Mouse (Mus musculus): ENCODE measurements around the gene Rubcn. TPM values are rescaled to one million over a fixed set of nuclear protein-coding genes. Genes with fewer than 3 reads are reported as not detected.

The Rubcn gene
- polyA plus RNA-seq, 1 experiment from 2014 or later, result 22.8 TPM

GRCm38 (mm10) chr16:32796676-32797425 is 80.7 kb downstream of the Rubcn start:
- no peaks in the 10 kb centered on the region for H3K36me3 ChIP-seq
- no peak overlapping the region for H3K4me3 ChIP-seq (replicated peaks)
- no peak overlapping the region for H3K27ac ChIP-seq (replicated peaks)
- H3K4me1 ChIP-seq, result 0 out of 2 replicates have a peak, but pooled peaks cover 4% of the 10 kb centered on the region
- no peaks in the 10 kb centered on the region for H3K9me3 ChIP-seq (replicated peaks)
- WGBS, result 52% methylated on average over 14 of the region's 14 CpGs
- ATAC-seq (ENCODE audit: insufficient number of reproducible peaks, low FRiP score, low TSS enrichment, low read depth), result no peak
- H3K27me3 ChIP-seq, result no peaks in the 10 kb centered on the region
- H3K4me2 ChIP-seq (replicated peaks), result no peak overlapping the region
- H3K9ac ChIP-seq, result no peak overlapping the region

- 82% methylated on average over 1 of the region's 1 CpGs for WGBS
- Histone ChIP-seq H3K27me3 (no peaks in the 10 kb centered on the region), H3K9ac (no peak overlapping the region), H3K27ac (replicated peaks) (no peak overlapping the region), H3K4me3 (replicated peaks) (no peak overlapping the region), H3K36me3 (no peaks in the 10 kb centered on the region), H3K4me1 (0 out of 2 replicates have a peak, but pooled peaks cover 4% of the 10 kb centered on the region), H3K9me3 (replicated peaks) (no peaks in the 10 kb centered on the region), H3K4me2 (replicated peaks) (no peak overlapping the region)
- no peak for ATAC-seq (ENCODE audit: insufficient number of reproducible peaks, low FRiP score, low TSS enrichment, low read depth)
These were observed 82.4 kb downstream of the Rubcn start for GRCm38 (mm10) chr16:32795177-32795576.

GRCm38 (mm10) chr16:32790056-32790455 is 87.5 kb downstream of the Rubcn start:
- Histone ChIP-seq H3K9ac (no peak overlapping the region), H3K4me1 (no peaks in the 10 kb centered on the region), H3K36me3 (no peaks in the 10 kb centered on the region), H3K27me3 (no peaks in the 10 kb centered on the region), H3K9me3 (replicated peaks) (no peaks in the 10 kb centered on the region), H3K4me3 (replicated peaks) (no peak overlapping the region), H3K4me2 (replicated peaks) (no peak overlapping the region), H3K27ac (replicated peaks) (no peak overlapping the region)
- 89% methylated on average over 5 of the region's 5 CpGs for WGBS
- no peak for ATAC-seq (ENCODE audit: insufficient number of reproducible peaks, low FRiP score, low TSS enrichment, low read depth)

GRCm38 (mm10) chr16:32784840-32785239 is 92.7 kb downstream of the Rubcn start:
- WGBS, result 78% methylated on average over 13 of the region's 13 CpGs
- no peak for ATAC-seq (ENCODE audit: insufficient number of reproducible peaks, low FRiP score, low TSS enrichment, low read depth)

GRCm38 (mm10) chr16:32783324-32784062 is 94.1 kb downstream of the Rubcn start:
- no peak; the same call in 1 of the 2 replicates for ATAC-seq (ENCODE audit: insufficient number of reproducible peaks, low FRiP score, low TSS enrichment, low read depth)
- H3K4me2 ChIP-seq (replicated peaks), result no peak overlapping the region
- H3K9me3 ChIP-seq (replicated peaks), result no peaks in the 10 kb centered on the region
- no peak overlapping the region for H3K27ac ChIP-seq (replicated peaks)
- no peaks in the 10 kb centered on the region for H3K36me3 ChIP-seq
- H3K9ac ChIP-seq, result no peak overlapping the region
- 52% methylated on average over 5 of the region's 5 CpGs for WGBS
- H3K4me1 ChIP-seq, result no peaks in the 10 kb centered on the region
- no peaks in the 10 kb centered on the region for H3K27me3 ChIP-seq
- H3K4me3 ChIP-seq (replicated peaks), result no peak overlapping the region

More at GRCm38 (mm10) chr16:32784840-32785239, 92.7 kb downstream of the Rubcn start:
- H3K9me3 ChIP-seq (replicated peaks), result no peaks in the 10 kb centered on the region
- no peaks in the 10 kb centered on the region for H3K36me3 ChIP-seq
- no peaks in the 10 kb centered on the region for H3K4me1 ChIP-seq
- H3K4me3 ChIP-seq (replicated peaks), result no peak overlapping the region
- no peaks in the 10 kb centered on the region for H3K27me3 ChIP-seq
- H3K27ac ChIP-seq (replicated peaks), result no peak overlapping the region
- no peak overlapping the region for H3K9ac ChIP-seq
- H3K4me2 ChIP-seq (replicated peaks), result no peak overlapping the region

- Histone ChIP-seq H3K27me3 (0 out of 2 replicates have a peak, but pooled peaks cover 3% of the 10 kb centered on the region), H3K27ac (replicated peaks) (no peak overlapping the region), H3K4me1 (no peaks in the 10 kb centered on the region), H3K4me3 (replicated peaks) (no peak overlapping the region), H3K9me3 (replicated peaks) (no peaks in the 10 kb centered on the region), H3K36me3 (no peaks in the 10 kb centered on the region), H3K9ac (no peak overlapping the region), H3K4me2 (replicated peaks) (no peak overlapping the region)
- 59% methylated on average over 8 of the region's 8 CpGs for WGBS
- ATAC-seq (ENCODE audit: insufficient number of reproducible peaks, low FRiP score, low TSS enrichment, low read depth), result no peak
These were observed 98.6 kb downstream of the Rubcn start for GRCm38 (mm10) chr16:32778956-32779355.

- no peak for ATAC-seq (ENCODE audit: insufficient number of reproducible peaks, low FRiP score, low TSS enrichment, low read depth)
- no peak overlapping the region for H3K9ac ChIP-seq
- no peaks in the 10 kb centered on the region for H3K9me3 ChIP-seq (replicated peaks)
- H3K4me2 ChIP-seq (replicated peaks), result no peak overlapping the region
- no peak overlapping the region for H3K4me3 ChIP-seq (replicated peaks)
- no peaks in the 10 kb centered on the region for H3K4me1 ChIP-seq
- 77% methylated on average over 10 of the region's 10 CpGs for WGBS
- H3K27me3 ChIP-seq, result 0 out of 2 replicates have a peak, but pooled peaks cover 3% of the 10 kb centered on the region
- H3K27ac ChIP-seq (replicated peaks), result no peak overlapping the region
- no peaks in the 10 kb centered on the region for H3K36me3 ChIP-seq
These were observed 100.9 kb downstream of the Rubcn start for GRCm38 (mm10) chr16:32776676-32777075.

Other genes starting within 250 kb of the Rubcn start
- 16.3 and 19.3 TPM in 2 replicates for gene Tnk2, start 233.9 kb downstream of the Rubcn start, polyA plus RNA-seq (2015; fragmentation: Nextera tagmentation; extraction: Ambion mirVana)
- gene Muc4, start 141.9 kb downstream of the Rubcn start, polyA plus RNA-seq (2015; fragmentation: Nextera tagmentation; extraction: Ambion mirVana), result 1.2 and 2.3 TPM in 2 replicates
- gene Muc20, start 80.3 kb downstream of the Rubcn start, polyA plus RNA-seq (2015; fragmentation: Nextera tagmentation; extraction: Ambion mirVana), result 0.55 and 1.2 TPM in 2 replicates
- gene Smbd1, start 67.3 kb downstream of the Rubcn start, polyA plus RNA-seq (2015; fragmentation: Nextera tagmentation; extraction: Ambion mirVana), result not detected in 2 replicates
- gene Fyttd1, start 266 bp downstream of the Rubcn start, polyA plus RNA-seq (2015; fragmentation: Nextera tagmentation; extraction: Ambion mirVana), result 90.0 and 99.3 TPM in 2 replicates
- 20.5 and 22.2 TPM in 2 replicates for gene Lrch3, start 36.3 kb upstream of the Rubcn start, polyA plus RNA-seq (2015; fragmentation: Nextera tagmentation; extraction: Ambion mirVana)
- gene Iqcg, start 178.5 kb upstream of the Rubcn start, polyA plus RNA-seq (2015; fragmentation: Nextera tagmentation; extraction: Ambion mirVana), result 7.5 and 12.1 TPM in 2 replicates
- 817 and 937 TPM in 2 replicates for gene Rpl35a, start 178.7 kb upstream of the Rubcn start, polyA plus RNA-seq (2015; fragmentation: Nextera tagmentation; extraction: Ambion mirVana)
- gene Lmln, start 184.8 kb upstream of the Rubcn start, polyA plus RNA-seq (2015; fragmentation: Nextera tagmentation; extraction: Ambion mirVana), result 1.9 and 2.3 TPM in 2 replicates

All from embryonic facial prominence, embryonic 15.5 days (tissue).